8 mouse cellular contexts compared by ENCODE assay signal in the genomic region with DNA sequence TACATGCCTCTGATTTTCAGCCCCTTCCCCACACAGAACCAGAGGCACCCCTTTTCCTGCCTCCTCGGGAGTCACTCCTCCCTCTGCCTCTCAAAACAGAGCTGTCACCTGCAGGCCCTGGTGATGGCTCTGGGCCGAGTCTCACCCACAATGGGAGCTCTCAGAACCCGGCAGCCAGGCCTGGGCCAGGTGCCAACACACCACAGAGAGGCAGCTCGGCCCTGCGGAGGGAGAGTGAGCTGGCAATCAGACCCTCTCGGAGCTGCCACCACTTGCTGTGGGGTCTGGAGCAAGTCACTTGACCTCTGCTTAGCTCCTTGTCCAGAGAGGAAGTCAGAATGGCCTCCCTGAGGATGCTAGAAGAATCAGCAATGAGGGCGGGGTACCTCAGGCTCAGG.
DNase-seq lines count a peak whose midpoint lies in the region; ATAC-seq and TF ChIP-seq lines count a peak whose summit lies in the region.

No protein-coding gene starts in this region.

- H3K4me1 ChIP-seq in liver, embryonic 11.5 days (replicated peaks; ENCODE audit: control insufficient read depth, insufficient read depth, low read length), result no peaks in the 10 kb centered on the region
- H3K4me1 ChIP-seq in liver, embryonic 12.5 days, result no peaks in the 10 kb centered on the region
- no peaks in the 10 kb centered on the region; the same call in 1 of the 2 replicates for H3K4me1 ChIP-seq in heart, embryonic 11.5 days (ENCODE audit: control insufficient read depth, insufficient read depth, low read length)
- H3K4me1 ChIP-seq in lung, embryonic 15.5 days, result peaks cover 11% of the 10 kb centered on the region

- H3K9ac ChIP-seq in liver, embryonic 11.5 days (ENCODE audit: low read depth, low read length), result no peak overlapping the region
- H3K9ac ChIP-seq in liver, embryonic 12.5 days, result no peak overlapping the region
- no peak overlapping the region for H3K9ac ChIP-seq in heart, embryonic 11.5 days (ENCODE audit: low read depth, low read length)
- H3K9ac ChIP-seq in lung, embryonic 15.5 days, result no peak overlapping the region

- no peak overlapping the region for H3K27ac ChIP-seq in liver, embryonic 11.5 days (ENCODE audit: low read depth, low read length)
- H3K27ac ChIP-seq in liver, embryonic 12.5 days, result no peak overlapping the region
- no peak overlapping the region for H3K27ac ChIP-seq in heart, embryonic 11.5 days (ENCODE audit: low read depth, low read length)
- peak overlapping the region; percentile 49 for H3K27ac ChIP-seq in layer of hippocampus, adult 2 months
- peak overlapping the region; percentile 80 for H3K27ac ChIP-seq in lung, embryonic 15.5 days

- no peaks in the 10 kb centered on the region for H3K27me3 ChIP-seq in liver, embryonic 11.5 days (replicated peaks; ENCODE audit: control insufficient read depth, insufficient read depth, low read length)
- H3K27me3 ChIP-seq in liver, embryonic 12.5 days (replicated peaks), result no peaks in the 10 kb centered on the region
- H3K27me3 ChIP-seq in heart, embryonic 11.5 days (ENCODE audit: control insufficient read depth, insufficient read depth, low read length), result no peaks in the 10 kb centered on the region
- H3K27me3 ChIP-seq in lung, embryonic 15.5 days, result no peaks in the 10 kb centered on the region

- no peak overlapping the region for H3K4me2 ChIP-seq in liver, embryonic 11.5 days
- no peak overlapping the region for H3K4me2 ChIP-seq in liver, embryonic 12.5 days
- H3K4me2 ChIP-seq in heart, embryonic 11.5 days, result no peak overlapping the region
- no peak overlapping the region for H3K4me2 ChIP-seq in lung, embryonic 15.5 days

- H3K4me3 ChIP-seq in liver, embryonic 11.5 days (ENCODE audit: low read depth, low read length), result no peak overlapping the region
- H3K4me3 ChIP-seq in liver, embryonic 12.5 days, result no peak overlapping the region
- H3K4me3 ChIP-seq in heart, embryonic 11.5 days (ENCODE audit: low read depth, low read length), result no peak overlapping the region
- no peak overlapping the region for H3K4me3 ChIP-seq in layer of hippocampus, adult 2 months
- H3K4me3 ChIP-seq in lung, embryonic 15.5 days, result no peak overlapping the region

- DNase-seq in liver, embryonic 11.5 days (ENCODE audit: low spot score), result no peak
- DNase-seq in cerebellum, postnatal 25 days, result peak; percentile 87 to 94
- peak; percentile 82 to 89 for DNase-seq in layer of hippocampus, adult 2 months (ENCODE audit: low spot score in 2 of 2)
- peak; percentile 55 to 78 for DNase-seq in right cerebral cortex, postnatal 36 days (ENCODE audit: low spot score in 2 of 2)

- no peaks in the 10 kb centered on the region for H3K36me3 ChIP-seq in liver, embryonic 11.5 days (ENCODE audit: control insufficient read depth, insufficient read depth, low read length)
- no peaks in the 10 kb centered on the region for H3K36me3 ChIP-seq in liver, embryonic 12.5 days
- no peaks in the 10 kb centered on the region for H3K36me3 ChIP-seq in heart, embryonic 11.5 days (ENCODE audit: control insufficient read depth, insufficient read depth, low read length)
- H3K36me3 ChIP-seq in lung, embryonic 15.5 days, result no peaks in the 10 kb centered on the region

- WGBS in liver, embryonic 11.5 days, result 62% methylated on average over 7 of the region's 7 CpGs
- WGBS in liver, embryonic 12.5 days (ENCODE audit: insufficient replicate concordance), result 60% methylated on average over 7 of the region's 7 CpGs
- WGBS in heart, embryonic 11.5 days (ENCODE audit: insufficient replicate concordance), result 34% methylated on average over 7 of the region's 7 CpGs
- WGBS in lung, embryonic 15.5 days, result 18% methylated on average over 7 of the region's 7 CpGs

- no peak for TF ChIP-seq CTCF in layer of hippocampus, adult 2 months (conservative IDR thresholded peaks at IDR 0.05)

- H3K9me3 ChIP-seq in liver, embryonic 11.5 days (ENCODE audit: control insufficient read depth, low read length), result no peaks in the 10 kb centered on the region
- H3K9me3 ChIP-seq in liver, embryonic 12.5 days (replicated peaks), result no peaks in the 10 kb centered on the region
- H3K9me3 ChIP-seq in heart, embryonic 11.5 days (replicated peaks; ENCODE audit: control insufficient read depth, low read length), result no peaks in the 10 kb centered on the region
- H3K9me3 ChIP-seq in lung, embryonic 15.5 days, result no peaks in the 10 kb centered on the region

- 0 out of 2 replicates have a peak, but pooled peaks have one; percentile 10 for ATAC-seq in liver, embryonic 11.5 days (replicated peaks; ENCODE audit: low FRiP score)
- ATAC-seq in liver, embryonic 12.5 days, result no peak
- 0 out of 2 replicates have a peak, but pooled peaks have one; percentile 42 for ATAC-seq in heart, embryonic 11.5 days (replicated peaks; ENCODE audit: insufficient number of reproducible peaks, low FRiP score, low TSS enrichment)
- peak; percentile 85 for ATAC-seq in lung, embryonic 15.5 days (ENCODE audit: borderline replicate concordance, extremely low read depth, low FRiP score, low TSS enrichment)
- no peak for ATAC-seq in erythroid progenitor cell, adult 5-6 weeks (replicated peaks; ENCODE audit: low FRiP score, poor library complexity, severe bottlenecking)

Comparison
In these comparisons a context has a peak if more than half of its experiments do, and no peak if none do; other contexts are left out.
1. ATAC-seq: peak in liver, embryonic 11.5 days (single experiment), heart, embryonic 11.5 days (single experiment) and lung, embryonic 15.5 days (single experiment); none in liver, embryonic 12.5 days (single experiment) and erythroid progenitor cell, adult 5-6 weeks (single experiment).
2. H3K27ac ChIP-seq: peak in layer of hippocampus, adult 2 months (single experiment) and lung, embryonic 15.5 days (single experiment); none in liver, embryonic 11.5 days (single experiment), liver, embryonic 12.5 days (single experiment) and heart, embryonic 11.5 days (single experiment).